Mouse (Mus musculus) adrenal gland, postnatal 25 days (tissue): Measurements from ENCODE around the gene Hps4. TPM values are rescaled to one million over a fixed set of nuclear protein-coding genes. Genes with fewer than 3 reads are reported as not detected.
A peak's percentile ranks its signal among the peaks of the same experiment; 100 is the strongest.
"Not testable (repeated sequence)": the region's sequence is repeated elsewhere in the genome, so short reads cannot be mapped to it uniquely, and the experiment has no call there.

Experiments used
- DNase-seq: peaks from one replicate; pipeline ENCODE4 v3.0.0; 2021; ENCODE audit warnings: mixed read lengths
- long read RNA-seq: library from polyadenylated mRNA; stranded (forward); transcript quantifications from one replicate; pipeline ENCODE4 v2.0.0, GENCODE M21; 2021
- total RNA-seq: library from RNA; stranded (reverse); gene quantifications from 2 replicates; pipeline ENCODE4 v1.2.3, GENCODE M21; 2021

Hps4 gene
- 32.8 and 36.7 TPM in 2 replicates for total RNA-seq
- long read RNA-seq, partial matches to known transcripts = 14 of 23 reads
- long read RNA-seq, other reads (novel, unspliced or antisense) = 7 of 23 reads

DNA sequence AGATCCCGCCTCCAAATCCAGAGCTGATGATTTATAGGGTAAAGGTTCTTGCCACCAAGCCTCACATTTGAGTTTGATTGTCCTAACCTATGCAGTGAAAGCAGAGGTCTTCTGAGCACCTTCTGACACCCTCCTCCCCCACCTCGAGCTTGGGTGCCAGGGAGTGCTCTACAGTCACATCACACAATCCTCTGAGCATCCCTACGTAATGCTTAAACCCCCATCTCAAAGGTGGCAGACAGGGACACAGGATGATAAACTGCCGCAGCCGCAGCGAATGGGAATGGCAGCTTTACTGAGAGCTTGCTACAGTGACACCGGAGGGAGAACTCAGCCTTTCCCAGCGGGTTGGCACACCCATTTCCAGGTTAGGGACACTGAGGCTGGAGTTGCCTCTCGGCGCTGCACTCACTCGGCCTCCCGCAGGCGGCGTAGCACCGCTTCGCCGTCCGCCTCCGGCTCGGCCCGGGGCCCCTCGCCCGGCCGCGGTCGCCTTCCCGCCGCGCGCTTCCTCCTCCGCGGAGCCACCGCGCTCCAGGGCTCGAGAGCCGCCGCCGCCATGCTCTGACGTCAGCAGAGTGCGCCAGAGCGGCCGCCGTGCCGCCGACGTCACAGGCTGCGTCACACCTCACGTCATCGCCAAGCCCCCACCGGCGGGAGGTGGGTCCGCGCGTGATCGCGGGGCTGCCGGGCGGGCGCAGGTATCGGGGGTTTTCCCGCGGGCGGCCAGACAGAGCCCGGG lies at the start of gene Hps4, which contains the start of gene Srrd:
Hps4 (plus strand) TSS at position 621 of the 742 bp plus-strand sequence.
Srrd (minus strand) TSS at position 578 of the 742 bp plus-strand sequence.
- peak; percentile 88 for DNase-seq

DNA sequence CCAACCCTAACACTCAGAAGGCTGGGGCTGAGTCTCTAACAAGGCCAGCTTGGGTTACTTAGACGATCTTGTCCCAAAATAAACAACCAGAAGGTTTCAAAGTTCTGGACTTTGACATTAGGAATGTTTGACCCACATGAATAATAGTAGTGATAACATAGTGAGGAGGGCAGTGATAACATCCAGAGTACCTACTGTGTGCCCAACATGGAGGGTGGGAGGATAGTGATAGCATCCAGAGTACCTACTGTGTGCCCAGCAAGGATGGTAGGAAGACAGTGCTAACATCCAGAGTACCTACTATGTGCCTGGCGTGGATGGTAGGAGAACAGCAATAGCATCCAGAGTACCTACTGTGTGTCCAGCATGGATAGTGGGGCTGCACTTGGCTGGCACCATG lies 49.1 kb upstream of the Hps4 start:
- no peak for DNase-seq

DNA sequence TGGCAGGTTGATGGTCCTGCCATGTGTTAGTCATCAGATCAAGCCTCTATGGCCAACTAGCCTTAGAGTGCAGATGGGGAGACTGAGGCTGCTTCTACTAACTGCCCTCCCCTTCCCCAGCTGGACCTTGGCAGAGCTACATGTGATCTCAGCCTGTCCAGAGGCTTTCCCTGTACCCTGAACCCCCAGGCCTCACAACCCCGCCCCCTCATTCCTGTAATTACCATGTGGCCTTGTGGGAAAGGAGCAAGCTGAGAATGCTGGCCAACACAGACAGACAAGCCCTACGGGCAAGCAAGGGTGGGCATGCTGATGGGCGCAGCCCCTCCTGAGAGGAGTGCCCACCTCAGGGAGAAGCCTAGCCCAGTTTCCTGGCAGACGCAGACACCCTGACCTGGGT lies 48.2 kb upstream of the Hps4 start:
- no peak for DNase-seq

DNA sequence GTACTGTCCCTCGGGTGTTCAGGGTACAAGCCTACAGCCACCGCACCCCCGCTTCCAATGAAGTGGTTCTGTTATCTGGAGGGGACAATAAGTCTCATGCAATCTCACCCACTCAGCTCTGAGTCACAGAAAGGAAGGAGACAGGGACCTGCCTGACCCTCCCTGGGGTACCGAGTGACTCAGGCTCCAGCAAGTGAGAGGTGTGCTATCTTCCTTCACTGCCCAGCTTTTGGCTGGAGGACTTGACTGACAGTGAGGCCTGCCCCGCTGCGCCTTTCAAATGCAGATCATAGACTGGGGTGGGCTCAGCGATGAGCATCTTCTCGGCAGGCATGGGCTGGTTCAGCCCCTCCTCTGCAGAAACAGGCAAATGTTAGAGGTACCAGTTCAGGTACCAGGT lies 47.7 kb upstream of the Hps4 start:
- peak; percentile 53 for DNase-seq

DNA sequence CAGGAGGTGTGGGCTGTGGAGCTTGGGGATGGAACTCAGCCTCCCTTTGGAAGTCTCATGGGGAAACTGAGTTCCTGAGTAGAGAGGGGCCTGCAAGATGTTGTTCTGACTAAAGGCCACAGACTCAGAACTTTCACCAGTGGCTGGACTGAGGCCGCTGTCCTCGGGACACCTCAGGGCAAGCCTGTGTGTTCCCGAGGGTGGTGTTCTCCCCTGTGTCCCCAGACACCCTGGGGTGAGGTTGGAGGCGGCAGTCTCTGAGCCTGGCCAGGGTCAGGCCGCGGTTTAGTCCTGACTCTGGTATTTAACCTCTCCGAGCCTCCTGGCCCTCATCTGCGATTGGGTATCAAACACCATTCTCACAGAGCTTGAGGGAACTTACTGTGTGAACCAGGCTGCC lies 47.3 kb upstream of the Hps4 start:
- DNase-seq = no peak

DNA sequence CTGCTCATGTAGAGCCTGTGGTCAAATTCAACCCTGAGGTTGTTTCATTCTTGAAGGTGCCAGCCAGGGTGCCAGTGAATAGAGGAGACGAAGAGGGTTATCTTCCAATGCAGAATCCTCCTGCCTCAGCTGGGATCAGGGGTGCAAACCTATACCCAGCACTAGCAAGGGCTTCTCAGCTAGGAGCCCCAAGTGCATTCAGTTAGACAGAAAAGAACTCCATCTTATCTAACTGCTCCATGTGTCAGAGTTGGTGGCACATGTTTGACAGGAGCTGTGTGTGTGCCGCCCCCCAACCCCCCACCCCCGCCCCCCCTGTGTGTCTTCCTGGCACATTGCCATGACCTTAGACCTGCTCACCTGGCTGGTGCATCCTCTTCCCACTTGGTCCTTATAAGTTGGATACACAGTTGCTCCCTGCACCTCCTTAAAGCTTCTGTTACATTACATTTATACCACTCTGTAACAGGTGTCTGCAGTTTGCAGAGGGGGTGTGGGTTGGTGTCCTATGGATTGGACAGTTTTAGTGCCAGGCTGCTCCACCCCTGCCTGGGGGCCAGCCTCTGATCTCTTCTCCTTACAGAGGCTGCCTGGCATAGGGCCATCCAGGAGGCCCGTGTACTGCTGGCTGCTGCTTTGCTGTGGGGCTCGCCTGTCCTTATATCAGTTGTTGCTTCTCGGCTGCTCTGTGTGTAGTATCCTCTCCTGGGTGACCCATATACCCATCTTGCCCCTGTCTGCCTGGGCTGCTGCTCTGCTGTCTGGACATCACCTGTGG lies 46.3 kb upstream of the Hps4 start:
- peak; percentile 59 for DNase-seq

DNA sequence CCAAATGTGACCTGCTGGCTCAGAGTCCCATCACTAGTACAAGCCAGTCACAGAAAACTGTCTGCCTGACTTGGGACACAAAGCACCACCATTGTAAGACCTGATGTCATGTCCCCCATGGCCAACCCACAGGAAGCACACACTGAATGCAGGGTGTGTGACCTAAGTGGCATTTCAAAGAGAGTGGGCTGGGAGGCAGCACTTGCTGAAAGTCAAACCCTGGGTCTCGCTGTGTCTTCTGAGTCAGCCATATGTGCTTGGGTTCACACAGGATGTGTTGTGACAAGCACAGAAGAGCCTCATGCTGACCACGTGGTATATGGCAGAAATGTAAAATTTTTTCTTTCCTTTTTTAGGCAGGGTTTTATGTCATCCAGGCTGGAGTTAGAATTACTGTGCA lies 45.6 kb upstream of the Hps4 start:
- DNase-seq = no peak

DNA sequence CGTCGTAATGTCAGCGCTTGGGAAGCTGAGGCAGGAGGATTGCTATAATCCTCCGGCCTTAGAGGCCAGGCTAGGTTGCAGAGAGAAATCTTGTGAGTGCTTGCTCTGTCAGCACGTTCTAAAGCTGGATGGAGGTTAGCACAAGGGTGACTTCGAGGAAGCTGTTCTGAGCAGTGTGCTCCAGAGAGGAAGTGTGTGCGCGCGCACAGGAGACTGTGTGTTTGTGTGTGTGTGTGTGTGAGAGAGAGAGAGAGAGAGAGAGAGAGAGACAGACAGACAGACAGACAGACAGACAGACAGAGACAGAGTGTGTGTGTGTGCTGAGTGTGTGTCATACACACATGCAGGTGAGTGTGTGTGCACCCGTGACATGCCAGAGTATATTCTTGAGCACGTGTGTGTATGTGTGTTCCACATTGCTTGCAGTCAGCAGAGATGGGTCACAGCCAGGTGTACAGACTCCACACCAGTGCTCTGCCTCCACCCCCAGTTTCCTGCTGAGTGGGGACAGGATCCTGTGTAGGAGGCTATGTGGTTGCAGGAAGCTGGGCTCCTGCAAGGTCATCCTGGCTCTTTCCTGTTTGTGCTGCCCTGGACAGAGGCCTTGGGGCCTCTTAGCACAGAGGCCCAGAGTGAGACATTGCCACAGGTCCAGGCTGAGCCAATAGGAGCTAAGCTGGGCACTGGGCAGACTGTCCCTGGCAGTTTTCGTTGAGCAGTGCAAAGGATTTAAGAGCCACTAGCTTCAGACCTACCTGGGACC lies 44.5 kb upstream of the Hps4 start:
- peak; percentile 62 for DNase-seq

DNA sequence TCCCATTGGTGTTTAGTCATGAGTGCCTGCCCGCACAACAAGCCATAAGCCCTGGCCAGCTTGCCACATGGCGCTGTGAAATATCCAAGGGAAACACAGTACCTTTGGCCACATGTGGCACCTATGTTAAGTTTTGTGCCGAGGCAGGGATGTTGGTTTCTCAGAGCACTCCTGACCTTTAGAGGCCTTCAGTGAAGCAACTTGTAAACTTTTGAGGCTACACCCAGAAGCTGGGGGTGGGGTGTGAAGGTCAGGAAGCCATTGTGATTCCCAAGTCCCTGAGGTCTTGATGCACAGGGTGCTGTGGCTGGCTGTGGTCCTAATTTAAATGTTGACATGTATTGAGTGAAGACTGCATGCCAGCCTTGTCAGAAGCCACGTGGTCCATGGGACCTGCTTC lies 43.5 kb upstream of the Hps4 start:
- no peak for DNase-seq

DNA sequence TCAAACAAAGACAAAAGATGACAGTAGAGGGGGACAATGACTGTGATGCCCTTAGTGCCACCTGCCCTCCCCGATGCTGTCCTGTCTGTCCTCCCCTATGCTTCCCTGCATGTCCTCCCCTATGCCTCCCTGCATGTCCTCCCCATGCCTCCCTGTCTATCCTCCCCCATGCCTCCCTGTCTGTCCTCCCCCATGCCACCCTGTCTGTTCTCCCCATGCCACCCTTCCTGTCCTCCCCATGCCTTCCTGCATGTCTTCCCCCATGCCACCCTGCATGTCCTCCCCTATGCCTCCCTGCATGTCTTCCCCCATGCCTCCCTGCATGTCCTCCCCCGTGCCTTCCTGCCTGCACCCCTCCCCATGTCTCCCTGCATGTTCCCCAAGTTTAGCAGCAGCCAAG lies 42.8 kb upstream of the Hps4 start:
- DNase-seq = no peak

DNA sequence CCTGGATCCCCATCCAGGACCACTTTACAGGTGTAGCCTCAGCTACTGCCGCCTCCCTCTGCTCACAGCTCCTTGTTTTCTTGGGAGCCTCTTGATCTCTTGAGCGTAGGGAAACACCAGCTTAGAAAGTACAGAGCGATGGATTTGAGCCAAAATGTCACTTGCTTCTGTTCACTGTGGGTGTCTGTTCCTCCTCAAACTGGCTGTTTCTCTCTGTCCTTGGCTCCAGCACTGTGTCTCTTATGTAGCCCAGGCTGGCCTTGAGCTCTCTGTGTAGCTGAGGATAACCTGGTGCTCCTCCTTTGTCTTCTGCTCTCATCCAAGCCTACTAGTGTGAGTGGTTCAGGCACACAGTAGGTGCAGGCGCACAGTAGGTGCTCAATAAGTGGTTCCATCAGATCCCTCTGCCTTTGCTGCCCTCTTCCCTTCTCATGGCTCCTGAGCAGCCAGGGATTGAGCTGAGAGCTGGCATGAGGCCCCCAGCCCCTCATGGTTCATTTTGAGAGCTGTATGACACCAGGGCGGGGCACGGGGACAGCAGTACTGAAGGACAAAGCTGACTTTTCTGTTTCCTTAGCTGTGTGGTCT lies 42.1 kb upstream of the Hps4 start:
- DNase-seq = no peak

DNA sequence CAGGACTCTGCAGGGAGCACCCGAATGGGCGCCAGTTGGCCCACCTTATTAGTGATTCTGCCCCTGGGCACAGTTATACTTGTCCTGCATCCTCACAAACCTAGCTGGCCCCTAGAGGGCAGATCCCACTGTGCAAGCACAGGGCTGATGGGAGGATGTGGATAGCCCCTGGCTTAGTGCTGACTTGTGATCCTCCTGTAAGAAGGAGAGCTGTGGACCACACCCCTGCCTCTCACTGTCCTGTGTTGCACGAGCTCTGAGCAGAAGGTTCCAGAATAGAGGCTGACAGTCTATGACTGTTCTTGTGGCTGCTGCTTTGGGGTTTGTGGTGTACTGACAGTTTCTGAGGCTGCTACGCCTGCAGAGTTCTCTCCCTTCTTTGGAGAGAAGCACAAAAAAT lies 41.2 kb upstream of the Hps4 start:
- no peak for DNase-seq

DNA sequence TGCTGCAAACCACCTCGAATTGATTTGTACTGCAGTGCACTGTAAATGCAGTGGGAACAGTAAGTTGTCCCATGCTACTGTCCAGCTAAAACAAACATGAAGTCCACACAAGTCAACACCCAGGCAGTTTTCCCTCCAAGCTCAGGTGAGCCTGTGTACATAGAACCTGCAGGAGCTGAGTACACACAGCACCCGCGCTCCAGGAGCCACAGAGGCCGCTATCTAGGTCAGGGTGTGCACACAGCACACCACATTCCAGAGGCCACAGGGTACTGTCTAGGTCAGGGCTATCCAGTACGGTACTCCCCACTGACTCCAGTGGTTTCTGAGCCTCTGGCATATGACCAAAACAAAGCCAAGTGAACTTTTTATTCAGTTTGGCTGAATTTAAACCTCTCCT lies 40.6 kb upstream of the Hps4 start:
- DNase-seq = no peak

DNA sequence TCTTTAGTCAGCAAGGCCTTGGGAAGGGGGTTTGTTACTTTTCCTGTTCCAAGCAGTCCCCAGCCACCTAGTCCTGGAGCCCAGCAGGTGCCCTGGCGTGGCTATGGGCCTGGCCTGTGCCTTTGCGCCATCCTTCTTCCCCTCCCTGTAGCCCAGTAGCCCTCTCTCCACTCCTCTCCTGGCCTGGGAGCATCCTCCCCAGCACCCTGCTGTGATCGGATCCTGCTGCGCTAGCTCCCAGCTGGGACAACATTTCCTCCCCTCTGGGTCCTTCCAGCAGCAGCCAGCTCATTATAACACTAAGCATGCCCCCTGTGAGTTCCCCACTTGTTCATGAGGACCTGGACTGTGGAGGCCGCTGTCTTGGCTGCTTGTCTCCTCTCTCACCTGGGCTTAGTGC lies 37.0 kb upstream of the Hps4 start:
- DNase-seq = no peak

DNA sequence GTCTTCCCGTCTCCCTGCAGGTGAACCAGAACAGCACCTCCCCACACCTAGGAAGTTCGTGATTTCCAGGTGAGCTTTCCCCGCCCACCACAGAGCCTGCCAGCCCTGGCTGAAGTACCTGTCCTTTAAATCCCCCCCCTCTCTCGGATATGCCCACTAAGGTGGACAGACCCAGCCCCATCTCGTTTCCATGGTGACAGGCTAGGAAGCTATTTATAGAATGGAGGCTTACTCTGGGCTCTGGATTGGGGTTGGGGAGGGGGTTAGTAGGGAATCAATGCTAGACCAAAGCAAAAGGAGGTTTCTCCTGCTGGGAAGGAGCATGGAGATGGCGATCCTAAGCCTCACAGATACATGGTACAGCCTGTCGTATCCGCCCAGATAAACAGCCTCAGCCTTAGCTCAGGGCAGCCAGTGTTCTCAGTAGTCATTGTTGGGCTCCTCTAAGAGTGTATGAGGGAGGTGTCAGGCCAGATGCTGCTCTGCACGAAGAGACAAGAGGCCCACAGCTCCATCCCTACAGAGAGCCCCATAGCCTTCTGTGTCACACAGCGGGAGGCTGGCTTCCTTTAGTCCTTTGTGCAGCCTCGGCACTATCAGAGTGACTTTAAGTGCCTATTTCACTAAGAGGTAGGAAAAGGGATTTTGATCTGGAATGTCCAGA lies 29.5 kb upstream of the Hps4 start:
- DNase-seq = no peak

DNA sequence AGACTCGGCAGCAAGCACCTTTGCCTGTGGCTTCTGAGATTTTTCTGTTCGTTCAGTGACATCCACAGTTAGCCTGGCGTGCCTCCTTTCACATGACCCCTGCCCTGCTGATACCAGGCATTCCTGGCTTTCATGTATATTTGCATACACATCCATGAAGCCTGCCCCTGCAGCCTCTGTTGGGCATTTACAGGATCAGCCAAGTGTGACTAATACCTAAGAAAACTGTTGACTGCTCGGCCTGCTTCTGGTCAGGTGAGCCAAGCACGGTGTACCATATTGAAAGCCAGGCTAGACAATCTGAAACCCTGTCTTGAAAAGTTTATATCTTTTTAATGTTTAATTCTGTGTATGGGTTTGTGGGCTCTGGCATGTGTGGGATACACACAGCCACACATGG lies 26.4 kb upstream of the Hps4 start:
- DNase-seq = no peak

DNA sequence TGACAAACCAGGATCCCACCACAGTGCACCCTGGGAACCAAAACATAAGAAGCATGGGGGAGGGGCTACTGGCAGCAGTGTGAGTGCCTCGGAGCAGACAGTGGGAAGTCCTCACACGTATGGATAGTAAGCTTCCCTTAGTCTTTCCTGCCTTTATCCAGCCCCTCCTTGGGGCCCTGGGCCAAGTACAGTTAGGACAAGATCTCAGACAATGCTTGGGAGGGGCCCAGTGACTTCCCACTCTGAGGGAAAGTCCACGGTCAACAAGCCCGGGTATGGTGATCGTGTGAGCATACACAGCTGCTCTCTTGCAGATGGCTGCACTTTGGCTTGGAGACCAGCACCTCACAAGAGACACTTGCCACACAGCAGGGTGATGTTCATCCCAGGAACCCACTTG lies 25.6 kb upstream of the Hps4 start:
- no peak for DNase-seq

DNA sequence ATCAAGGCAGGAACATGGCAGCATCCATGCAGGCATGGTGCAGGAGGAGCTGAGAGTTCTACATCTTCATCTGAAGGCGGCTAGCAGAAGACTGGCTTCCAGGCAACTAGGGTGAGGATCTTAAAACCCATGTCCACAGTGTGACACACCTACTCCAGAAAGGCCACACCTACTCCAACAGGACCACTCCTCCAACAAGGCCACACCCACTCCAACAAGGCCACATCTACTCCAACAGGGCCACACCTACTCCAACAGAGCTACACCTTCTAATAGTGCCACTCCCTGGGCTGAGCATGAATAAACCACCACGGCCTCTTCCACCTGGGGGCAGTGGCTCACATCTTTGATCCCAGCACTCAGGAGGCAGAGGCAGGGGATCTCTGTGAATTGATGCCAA lies 23.5 kb upstream of the Hps4 start:
- DNase-seq = not testable (repeated sequence)

DNA sequence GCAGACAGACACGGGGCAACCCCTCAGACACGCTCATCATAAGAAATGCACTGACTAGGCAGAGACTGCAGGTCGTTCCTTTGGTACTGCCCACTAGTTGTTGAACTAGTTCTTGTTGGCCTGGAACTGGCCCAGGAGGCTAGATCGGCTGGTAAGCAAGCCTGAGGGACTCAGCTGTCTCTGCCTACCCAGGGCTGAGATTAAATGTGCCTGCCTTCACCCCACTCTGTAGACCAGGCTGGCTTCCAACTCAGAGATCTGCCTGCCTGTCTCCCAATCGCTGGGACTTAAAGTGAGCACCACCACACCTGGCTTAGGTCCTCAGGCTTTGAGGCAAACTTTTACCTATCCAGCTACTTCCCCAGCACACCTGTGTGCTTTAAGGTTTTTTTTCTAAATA lies 22.5 kb upstream of the Hps4 start:
- no peak for DNase-seq

DNA sequence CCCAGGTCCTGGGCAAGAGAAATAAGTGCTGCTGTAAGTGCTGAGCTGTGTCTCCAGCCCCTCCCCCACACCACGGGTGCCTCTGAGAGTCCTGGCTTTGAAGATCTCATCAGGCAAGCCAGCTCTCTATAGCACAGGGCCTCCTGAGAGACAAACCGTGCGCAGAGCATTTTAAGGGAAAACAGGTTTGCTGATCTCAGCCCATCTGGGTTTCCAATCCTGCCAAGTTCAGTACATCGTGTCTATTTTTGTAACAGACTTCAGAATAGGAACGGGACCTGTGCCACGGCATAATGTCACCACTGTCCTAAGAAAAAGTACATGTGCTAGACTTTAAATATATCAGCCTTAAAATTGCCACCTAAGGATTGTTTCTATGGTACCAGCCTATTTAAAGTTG lies 21.9 kb upstream of the Hps4 start:
- DNase-seq = no peak

DNA sequence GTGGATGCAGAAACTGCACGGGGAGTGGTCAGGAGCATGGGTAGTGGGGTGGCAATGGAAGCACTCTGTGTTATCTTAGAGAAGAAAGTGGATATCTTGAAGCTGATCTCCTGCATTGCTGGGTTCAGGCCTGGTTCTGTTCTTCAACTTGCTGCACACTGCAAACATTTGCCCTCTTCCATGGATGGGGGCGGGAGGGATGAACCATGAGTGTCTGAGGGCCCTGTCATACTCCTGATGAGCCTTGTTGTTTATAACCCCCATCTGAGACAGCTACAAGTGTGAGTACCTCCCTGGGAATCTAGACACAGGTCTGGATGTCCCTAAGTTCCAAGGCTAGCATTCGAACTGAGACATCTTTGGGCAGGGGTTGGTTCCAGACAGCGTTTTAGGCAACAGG lies 21.5 kb upstream of the Hps4 start:
- DNase-seq = no peak

DNA sequence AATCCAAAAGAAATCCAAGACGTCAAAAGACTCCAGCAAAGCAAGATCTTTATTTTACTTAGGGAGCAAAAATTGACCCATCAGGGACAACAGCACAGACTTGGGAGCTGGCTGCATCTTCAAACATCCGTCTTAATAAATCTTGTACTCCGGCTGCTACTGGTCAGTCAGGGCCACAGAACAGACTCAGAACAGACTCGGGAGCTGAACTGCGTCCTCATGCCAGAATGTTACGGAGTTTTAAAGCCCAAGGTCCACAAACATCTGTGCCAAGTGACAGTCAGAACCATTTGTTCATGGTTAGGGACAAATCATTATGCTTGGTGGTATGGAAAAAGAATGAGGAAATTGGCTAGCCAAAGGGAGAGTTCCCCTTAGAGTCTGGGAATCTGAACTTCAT lies 19.6 kb upstream of the Hps4 start:
- no peak for DNase-seq
